Mouse (Mus musculus): Measurements from ENCODE around the gene Prss54.

DNA sequence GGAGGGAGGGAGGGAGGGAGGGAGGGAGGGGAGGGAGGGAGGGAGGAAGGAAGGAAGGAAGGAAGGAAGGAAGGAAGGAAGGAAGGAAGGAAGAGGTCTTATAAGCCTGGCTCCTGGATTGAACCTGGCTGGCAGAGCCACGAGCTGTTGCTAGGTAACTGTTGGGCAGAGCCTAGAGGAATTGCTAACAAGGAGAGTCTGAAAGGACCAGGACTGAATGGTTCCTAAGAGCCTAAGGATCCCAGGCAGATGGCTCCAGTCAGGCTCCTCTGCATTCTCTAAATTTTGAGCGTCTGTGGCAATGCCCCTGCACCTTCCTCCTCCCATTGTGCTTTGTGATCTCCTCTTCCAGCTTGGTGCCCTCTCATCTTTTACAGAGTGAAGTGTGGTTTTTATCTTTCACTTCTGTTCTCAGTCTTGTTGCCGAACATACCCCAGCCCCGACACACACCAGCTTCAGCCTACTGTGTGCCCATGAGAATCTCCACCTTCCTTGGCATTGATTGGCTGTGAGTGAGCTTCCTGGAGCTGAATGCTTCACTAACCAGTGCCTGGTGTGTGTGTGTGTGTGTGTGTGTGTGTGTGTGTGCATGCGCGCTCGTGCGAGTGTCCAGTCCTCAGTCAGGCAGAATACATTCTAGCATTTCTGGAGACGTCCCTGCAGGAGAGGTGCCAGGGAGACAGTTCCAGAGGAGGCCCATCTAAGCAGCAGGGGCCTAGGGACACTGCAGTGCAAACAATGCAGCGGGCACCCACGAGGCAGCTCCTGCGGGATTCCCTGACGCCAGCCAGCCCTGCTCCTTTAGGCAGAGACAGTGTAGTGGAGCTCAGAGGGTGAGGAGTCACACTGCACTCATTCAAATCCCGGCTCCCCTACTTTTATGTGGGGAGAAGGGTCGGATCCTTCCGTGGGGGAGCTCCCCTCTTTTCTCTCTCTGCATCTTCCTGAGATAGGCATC lies 26.0 kb downstream of the Prss54 start:
- TF ChIP-seq CTCF (IDR thresholded peaks at IDR 0.05; ENCODE audit: low read depth) = no peak
- TF ChIP-seq EP300 (optimal IDR thresholded peaks at IDR 0.05) = no peak

All from stomach, postnatal 0 days (tissue).